In genomic region chr9:21923036-21923435, GRCm38 (mm10) we compare ENCODE assay signal across 21 mouse cellular contexts. TPM values are rescaled to one million over a fixed set of nuclear protein-coding genes. Genes with fewer than 3 reads are reported as not detected.
DNase-seq lines count a peak whose midpoint lies in the region; ATAC-seq and TF ChIP-seq lines count a peak whose summit lies in the region.
"Had no signal": no experiment of that assay in that cellular context is flagged by ENCODE, and none has a peak within 500 bp of the region (broad histone marks: within the 10 kb centered on the region; RNA-seq: fewer than 3 reads in every experiment).

No protein-coding gene starts in this region.

- TF ChIP-seq POLR2A in myocyte (IDR thresholded peaks at IDR 0.05; ENCODE audit: insufficient read length, low read depth), result no peak

- no peak overlapping the region for H3K9ac ChIP-seq in heart, embryonic 15.5 days
- H3K9ac ChIP-seq in liver, postnatal 0 days (replicated peaks), result no peak overlapping the region
- H3K9ac ChIP-seq in liver, embryonic 11.5 days (ENCODE audit: low read depth, low read length), result no peak overlapping the region
- H3K9ac ChIP-seq: forebrain, embryonic 13.5 days; liver, embryonic 13.5 days; neural tube, embryonic 12.5 days had no signal

- no peak for ATAC-seq in heart, embryonic 15.5 days (replicated peaks; ENCODE audit: insufficient number of reproducible peaks, insufficient read depth, low FRiP score, low read depth)
- no peak for ATAC-seq in liver, postnatal 0 days
- ATAC-seq in liver, embryonic 11.5 days (replicated peaks; ENCODE audit: low FRiP score), result no peak
- ATAC-seq: activated CD4-positive, CD25-positive, alpha-beta regulatory T cell, adult 4 months; forebrain, embryonic 13.5 days had no signal

- H3K4me2 ChIP-seq in heart, embryonic 15.5 days, result no peak overlapping the region
- no peak overlapping the region for H3K4me2 ChIP-seq in liver, postnatal 0 days (ENCODE audit: low read depth, low read length)
- H3K4me2 ChIP-seq in liver, embryonic 11.5 days, result no peak overlapping the region
- peak overlapping the region; percentile 37 for H3K4me2 ChIP-seq in myocyte (ENCODE audit: low read depth)
- H3K4me2 ChIP-seq: forebrain, embryonic 13.5 days; liver, embryonic 13.5 days; neural tube, embryonic 12.5 days had no signal

- H3K27me3 ChIP-seq in heart, embryonic 15.5 days, result no peaks in the 10 kb centered on the region
- no peaks in the 10 kb centered on the region for H3K27me3 ChIP-seq in liver, postnatal 0 days (ENCODE audit: insufficient read depth, low read length)
- H3K27me3 ChIP-seq in liver, embryonic 11.5 days (replicated peaks; ENCODE audit: control insufficient read depth, insufficient read depth, low read length), result no peaks in the 10 kb centered on the region
- H3K27me3 ChIP-seq in myocyte (ENCODE audit: control insufficient read depth, insufficient read depth, insufficient read length), result no peaks in the 10 kb centered on the region
- H3K27me3 ChIP-seq: forebrain, embryonic 13.5 days; liver, embryonic 13.5 days; neural tube, embryonic 12.5 days had no signal

- no peaks in the 10 kb centered on the region for H3K9me3 ChIP-seq in heart, embryonic 15.5 days (replicated peaks)
- H3K9me3 ChIP-seq in liver, postnatal 0 days (ENCODE audit: low read length), result no peaks in the 10 kb centered on the region
- H3K9me3 ChIP-seq in liver, embryonic 11.5 days (ENCODE audit: control insufficient read depth, low read length), result no peaks in the 10 kb centered on the region
- H3K9me3 ChIP-seq: forebrain, embryonic 13.5 days; liver, embryonic 13.5 days; neural tube, embryonic 12.5 days had no signal

- H3K36me3 ChIP-seq in heart, embryonic 15.5 days, result no peaks in the 10 kb centered on the region
- H3K36me3 ChIP-seq in liver, postnatal 0 days (replicated peaks; ENCODE audit: insufficient read depth, low read length), result no peaks in the 10 kb centered on the region
- H3K36me3 ChIP-seq in liver, embryonic 11.5 days (ENCODE audit: control insufficient read depth, insufficient read depth, low read length), result no peaks in the 10 kb centered on the region
- no peaks in the 10 kb centered on the region for H3K36me3 ChIP-seq in myocyte (ENCODE audit: control insufficient read depth, insufficient read depth)
- H3K36me3 ChIP-seq: neural tube, embryonic 12.5 days had no signal

- H3K4me1 ChIP-seq in heart, embryonic 15.5 days (replicated peaks), result peaks cover 40% of the 10 kb centered on the region
- peaks cover 42% of the 10 kb centered on the region for H3K4me1 ChIP-seq in liver, postnatal 0 days (ENCODE audit: insufficient read depth)
- H3K4me1 ChIP-seq in liver, embryonic 11.5 days (replicated peaks; ENCODE audit: control insufficient read depth, insufficient read depth, low read length), result peaks cover 14% of the 10 kb centered on the region

- peak overlapping the region; percentile 76; the same call in 1 of the 2 replicates for H3K27ac ChIP-seq in gastrocnemius, adult 2 months
- H3K27ac ChIP-seq in heart, embryonic 15.5 days, result peak overlapping the region; percentile 82
- peak overlapping the region; percentile 92 for H3K27ac ChIP-seq in liver, postnatal 0 days (ENCODE audit: low read depth)
- H3K27ac ChIP-seq in liver, embryonic 11.5 days (ENCODE audit: low read depth, low read length), result no peak overlapping the region
- H3K27ac ChIP-seq: forebrain, embryonic 13.5 days; neural tube, embryonic 12.5 days had no signal

- no peak for DNase-seq in gastrocnemius, adult 2 months
- no peak for DNase-seq in gastrocnemius, adult 8-10 months (ENCODE audit: low spot score in 2 of 2)
- no peak for DNase-seq in heart, adult 8-10 months (ENCODE audit: low spot score)
- no peak for DNase-seq in liver, postnatal 0 days
- no peak for DNase-seq in liver, embryonic 11.5 days (ENCODE audit: low spot score)
- DNase-seq in left cerebral cortex, postnatal 4 days, result no peak
- DNase-seq: adrenal gland, postnatal 10 days; cerebellum, adult 9-11 months; gastrocnemius, postnatal 25 days; kidney, adult 2 months; kidney, postnatal 25 days; liver, embryonic 13.5 days; lung, postnatal 4 days; thymus, postnatal 36 days had no signal

- intact Hi-C loops in gastrocnemius, adult 2 months (cut with DNase I), result no loop called here
- intact Hi-C loops in left cerebral cortex, postnatal 4 days (cut with DNase I), result no loop called here

- H3K4me3 ChIP-seq in gastrocnemius, adult 2 months, result no peak overlapping the region
- H3K4me3 ChIP-seq in heart, embryonic 15.5 days, result no peak overlapping the region
- no peak overlapping the region for H3K4me3 ChIP-seq in liver, postnatal 0 days (ENCODE audit: low read depth, low read length)
- H3K4me3 ChIP-seq in liver, embryonic 11.5 days (ENCODE audit: low read depth, low read length), result no peak overlapping the region
- no peak overlapping the region for H3K4me3 ChIP-seq in myocyte
- H3K4me3 ChIP-seq: erythroblast, embryonic 14.5 days; forebrain, embryonic 13.5 days; liver, embryonic 13.5 days; neural tube, embryonic 12.5 days had no signal

- no peak for TF ChIP-seq CTCF in gastrocnemius, adult 2 months (IDR thresholded peaks at IDR 0.05)
- TF ChIP-seq CTCF in liver, postnatal 0 days (IDR thresholded peaks at IDR 0.05; ENCODE audit: low read depth), result no peak

- no peaks in the 10 kb centered on the region for H3K79me2 ChIP-seq in myocyte (ENCODE audit: control insufficient read depth, insufficient read depth)

- no peak for TF ChIP-seq EP300 in liver, postnatal 0 days (IDR thresholded peaks at IDR 0.05; ENCODE audit: low read depth)

- no peak overlapping the region for H3ac ChIP-seq in myocyte (ENCODE audit: control insufficient read depth, insufficient read length)

- 87% methylated on average over 4 of the region's 4 CpGs for WGBS in heart, embryonic 15.5 days
- 71% methylated on average over 4 of the region's 4 CpGs for WGBS in liver, postnatal 0 days (ENCODE audit: insufficient replicate concordance)
- 84% methylated on average over 4 of the region's 4 CpGs for WGBS in liver, embryonic 11.5 days

TF ChIP-seq in myocyte, 11 proteins besides CTCF, POLR2A, EP300 and RAD21 (continues in another document):
- TF ChIP-seq REST (IDR thresholded peaks at IDR 0.05; ENCODE audit: insufficient read depth, insufficient read length) (no peak), USF1 (IDR thresholded peaks at IDR 0.05; ENCODE audit: low read depth) (no peak), TCF12 (IDR thresholded peaks at IDR 0.05; ENCODE audit: insufficient read depth, poor library complexity, severe bottlenecking) (no peak), TCF3 (IDR thresholded peaks at IDR 0.05; ENCODE audit: insufficient read length, low read depth) (no peak), MYOD1 (IDR thresholded peaks at IDR 0.05; ENCODE audit: control insufficient read depth in 1 of 3, insufficient read length in 2 of 3, low read depth in 2 of 3) (no peak), MAX (IDR thresholded peaks at IDR 0.05; ENCODE audit: low read depth) (no peak)

RNA-seq across cellular contexts. Expression of gene Ccdc159, which starts 4.2 kb away (rescaled TPM):
- total RNA-seq in gastrocnemius, adult 2 months (2021), result 1 to 10 TPM in 1 of 2 experiments, under 1 TPM in 1; 0.66 to 1.1 TPM
- total RNA-seq in gastrocnemius, adult 8-10 months (2022), result under 1 TPM in 1 of 4 experiments, not detected in 3; 0.38 TPM
- 2.7 and 3.5 TPM in 2 replicates for polyA plus RNA-seq in heart, embryonic 15.5 days (2015; fragmentation: Nextera tagmentation; extraction: Ambion mirVana)
- total RNA-seq in heart, adult 8-10 months (2022), result 1 to 10 TPM; 4.9 to 7.4 (median 5.6) TPM
- polyA plus RNA-seq in liver, postnatal 0 days (2015; fragmentation: Nextera tagmentation; extraction: Ambion mirVana), result 0.81 and 1.1 TPM in 2 replicates
- 2.2 and 2.9 TPM in 2 replicates for polyA plus RNA-seq in liver, embryonic 11.5 days (2014; fragmentation: Nextera tagmentation; extraction: Ambion mirVana)
- polyA plus RNA-seq in myocyte (2012; fragmentation: generic; extraction: Trizol), result 2.5 TPM
- 10 to 100 TPM; 18.5 to 20.8 TPM for total RNA-seq in left cerebral cortex, postnatal 4 days (2021)
- total RNA-seq: monocyte, adult 5-6 weeks had no signal
- polyA plus RNA-seq: activated CD4-positive, CD25-positive, alpha-beta regulatory T cell, adult 4 months; erythroblast, embryonic 14.5 days had no signal

RNA-seq across cellular contexts. Expression of gene Tmem205, which starts 4.3 kb away (rescaled TPM):
- 10 to 100 TPM; 11.6 to 11.8 TPM for total RNA-seq in gastrocnemius, adult 2 months (2021)
- 10 to 100 TPM; 11.1 to 13.9 (median 13.1) TPM for total RNA-seq in gastrocnemius, adult 8-10 months (2022)
- polyA plus RNA-seq in heart, embryonic 15.5 days (2015; fragmentation: Nextera tagmentation; extraction: Ambion mirVana), result 36.9 and 44.9 TPM in 2 replicates
- total RNA-seq in heart, adult 8-10 months (2022), result 10 to 100 TPM; 80.1 to 91.4 (median 86.9) TPM
- polyA plus RNA-seq in liver, postnatal 0 days (2015; fragmentation: Nextera tagmentation; extraction: Ambion mirVana), result 222 and 246 TPM in 2 replicates
- polyA plus RNA-seq in liver, embryonic 11.5 days (2014; fragmentation: Nextera tagmentation; extraction: Ambion mirVana), result 45.0 and 51.0 TPM in 2 replicates
- polyA plus RNA-seq in myocyte (2012; fragmentation: generic; extraction: Trizol), result 55.1 TPM
- 10 to 100 TPM; 28.1 to 31.6 TPM for total RNA-seq in left cerebral cortex, postnatal 4 days (2021)

RNA-seq across cellular contexts. Expression of gene Rab3d, which starts 5.0 kb away (rescaled TPM):
- total RNA-seq in gastrocnemius, adult 2 months (2021), result 1 to 10 TPM; 2.6 to 3.5 TPM
- total RNA-seq in gastrocnemius, adult 8-10 months (2022), result 1 to 10 TPM; 2.3 to 6.0 (median 2.9) TPM
- 9.7 and 15.6 TPM in 2 replicates for polyA plus RNA-seq in heart, embryonic 15.5 days (2015; fragmentation: Nextera tagmentation; extraction: Ambion mirVana)
- total RNA-seq in heart, adult 8-10 months (2022), result 10 to 100 TPM; 13.2 to 16.4 (median 15.4) TPM
- 9.3 and 9.9 TPM in 2 replicates for polyA plus RNA-seq in liver, postnatal 0 days (2015; fragmentation: Nextera tagmentation; extraction: Ambion mirVana)
- 5.7 and 7.3 TPM in 2 replicates for polyA plus RNA-seq in liver, embryonic 11.5 days (2014; fragmentation: Nextera tagmentation; extraction: Ambion mirVana)
- polyA plus RNA-seq in myocyte (2012; fragmentation: generic; extraction: Trizol), result 24.1 TPM
- 10 to 100 TPM; 31.1 to 41.1 TPM for total RNA-seq in left cerebral cortex, postnatal 4 days (2021)

RNA-seq across cellular contexts. Expression of gene Plppr2, which starts 13.8 kb away (rescaled TPM):
- total RNA-seq in gastrocnemius, adult 2 months (2021), result under 1 TPM; 0.36 to 0.98 TPM
- 1 to 10 TPM in 1 of 4 experiments, under 1 TPM in 3; 0.36 to 1.1 (median 0.60) TPM for total RNA-seq in gastrocnemius, adult 8-10 months (2022)
- 3.2 and 5.7 TPM in 2 replicates for polyA plus RNA-seq in heart, embryonic 15.5 days (2015; fragmentation: Nextera tagmentation; extraction: Ambion mirVana)
- 1 to 10 TPM; 2.1 to 3.8 (median 3.2) TPM for total RNA-seq in heart, adult 8-10 months (2022)
- polyA plus RNA-seq in liver, postnatal 0 days (2015; fragmentation: Nextera tagmentation; extraction: Ambion mirVana), result 0.70 and 1.0 TPM in 2 replicates
- 6.1 and 7.2 TPM in 2 replicates for polyA plus RNA-seq in liver, embryonic 11.5 days (2014; fragmentation: Nextera tagmentation; extraction: Ambion mirVana)
- 21.5 TPM for polyA plus RNA-seq in myocyte (2012; fragmentation: generic; extraction: Trizol)
- 100 to 1,000 TPM; 199 to 225 TPM for total RNA-seq in left cerebral cortex, postnatal 4 days (2021)
- total RNA-seq: monocyte, adult 5-6 weeks had no signal

RNA-seq across cellular contexts. Expression of gene Swsap1, which starts 32.5 kb away (rescaled TPM):
- 1 to 10 TPM; 1.7 to 3.1 TPM for total RNA-seq in gastrocnemius, adult 2 months (2021)
- total RNA-seq in gastrocnemius, adult 8-10 months (2022), result 1 to 10 TPM; 2.4 to 3.0 (median 2.7) TPM
- polyA plus RNA-seq in heart, embryonic 15.5 days (2015; fragmentation: Nextera tagmentation; extraction: Ambion mirVana), result 4.4 and 5.2 TPM in 2 replicates
- 1 to 10 TPM; 8.5 to 8.9 (median 8.7) TPM for total RNA-seq in heart, adult 8-10 months (2022)
- 2.3 and 2.6 TPM in 2 replicates for polyA plus RNA-seq in liver, postnatal 0 days (2015; fragmentation: Nextera tagmentation; extraction: Ambion mirVana)
- 9.8 and 11.9 TPM in 2 replicates for polyA plus RNA-seq in liver, embryonic 11.5 days (2014; fragmentation: Nextera tagmentation; extraction: Ambion mirVana)
- 8.9 TPM for polyA plus RNA-seq in myocyte (2012; fragmentation: generic; extraction: Trizol)
- 10 to 100 TPM; 11.8 to 12.6 TPM for total RNA-seq in left cerebral cortex, postnatal 4 days (2021)
